Mouse (Mus musculus) mature B cell (primary cell): ENCODE data around the gene Fars2.
"Not testable (repeated sequence)": the region's sequence is repeated elsewhere in the genome, so short reads cannot be mapped to it uniquely, and the experiment has no call there.

Experiments used
- in situ Hi-C: fragments of 300-500 bp; cut with MboI; formaldehyde crosslinking; loops from 2 replicates; pipeline ENCODE4 v1.14.3; 2019

Gene Fars2

GRCm38 (mm10) chr13:36140247-36141016, 23.2 kb downstream of the Fars2 start:
- in situ Hi-C loops, result no loop called here

- in situ Hi-C loops, result no loop called here
Measured at GRCm38 (mm10) chr13:36145601-36146000, 28.4 kb downstream of the Fars2 start.

GRCm38 (mm10) chr13:36149175-36149939, 32.1 kb downstream of the Fars2 start:
- in situ Hi-C loops, result no loop called here

- in situ Hi-C loops, result no loop called here
Measured at GRCm38 (mm10) chr13:36150272-36150671, 33.1 kb downstream of the Fars2 start.

GRCm38 (mm10) chr13:36152728-36153498, 35.7 kb downstream of the Fars2 start:
- in situ Hi-C loops, result no loop called here

- in situ Hi-C loops, result no loop called here
Measured at GRCm38 (mm10) chr13:36156340-36156931, 39.2 kb downstream of the Fars2 start.

DNA sequence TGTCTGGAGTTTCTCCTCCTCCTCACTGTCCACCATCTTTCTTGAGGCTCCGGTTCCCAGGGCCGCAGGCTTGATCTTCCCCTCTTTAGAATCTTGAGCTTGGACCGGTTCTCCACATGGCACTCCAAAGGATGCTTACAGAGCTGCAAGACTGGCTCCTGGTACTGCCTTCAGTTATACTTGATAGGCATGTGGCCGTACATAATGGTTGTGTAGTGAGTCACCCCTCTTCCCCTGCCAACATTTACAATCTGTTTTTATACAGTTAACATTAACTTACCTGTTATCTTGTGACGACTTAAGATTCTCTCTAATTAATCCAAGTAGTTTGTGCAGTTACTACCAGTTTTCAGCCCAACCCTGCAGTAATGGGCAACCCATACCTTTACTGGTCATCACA, 46.2 kb downstream of the Fars2 start:
- in situ Hi-C loops, result no loop called here

GRCm38 (mm10) chr13:36163898-36164297, 46.7 kb downstream of the Fars2 start:
- in situ Hi-C loops, result no loop called here

DNA sequence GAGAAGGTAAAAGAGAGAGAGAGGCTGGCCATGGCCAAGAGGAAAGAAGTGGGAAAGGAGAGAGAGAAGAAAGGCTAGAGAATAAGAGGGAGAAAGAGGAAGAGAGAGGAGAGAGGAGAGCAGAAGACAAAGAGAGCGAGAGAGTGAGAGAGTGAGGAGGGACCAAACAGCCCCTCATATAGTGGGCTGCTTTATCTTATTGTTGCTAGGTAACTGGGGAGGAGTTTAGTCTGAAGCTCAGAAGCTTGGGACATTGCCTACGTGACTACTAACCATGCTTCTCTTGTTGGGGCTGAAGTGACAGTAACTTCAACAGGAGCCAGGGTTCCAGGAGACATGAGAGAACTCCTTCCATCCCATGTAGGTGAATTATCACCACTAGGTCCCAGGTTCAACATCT, 55.8 kb downstream of the Fars2 start:
- in situ Hi-C loops, result not testable (repeated sequence)

GRCm38 (mm10) chr13:36174101-36174500, 56.9 kb downstream of the Fars2 start:
- in situ Hi-C loops, result no loop called here

DNA sequence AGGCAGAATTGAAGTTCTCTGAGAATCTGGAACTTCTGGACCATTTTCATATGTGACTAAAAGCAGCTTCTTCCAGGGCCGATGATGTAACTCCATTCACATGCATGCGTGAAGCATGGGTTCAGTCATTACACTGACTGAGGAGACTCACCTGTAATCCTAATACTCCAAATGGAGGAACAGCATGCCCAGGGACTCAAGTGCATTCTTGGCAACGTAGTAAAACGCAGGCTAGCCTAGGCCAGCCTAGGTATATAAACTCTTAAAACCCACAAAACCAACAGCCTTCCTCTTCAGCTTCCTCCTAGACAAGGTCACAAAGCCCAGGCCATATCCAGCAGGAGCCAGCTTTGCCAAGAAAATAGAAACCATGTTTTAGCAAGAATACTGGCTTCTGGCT, 57.6 kb downstream of the Fars2 start:
- in situ Hi-C loops, result no loop called here

- in situ Hi-C loops, result no loop called here
Measured at GRCm38 (mm10) chr13:36181231-36181630, 64.0 kb downstream of the Fars2 start.

DNA sequence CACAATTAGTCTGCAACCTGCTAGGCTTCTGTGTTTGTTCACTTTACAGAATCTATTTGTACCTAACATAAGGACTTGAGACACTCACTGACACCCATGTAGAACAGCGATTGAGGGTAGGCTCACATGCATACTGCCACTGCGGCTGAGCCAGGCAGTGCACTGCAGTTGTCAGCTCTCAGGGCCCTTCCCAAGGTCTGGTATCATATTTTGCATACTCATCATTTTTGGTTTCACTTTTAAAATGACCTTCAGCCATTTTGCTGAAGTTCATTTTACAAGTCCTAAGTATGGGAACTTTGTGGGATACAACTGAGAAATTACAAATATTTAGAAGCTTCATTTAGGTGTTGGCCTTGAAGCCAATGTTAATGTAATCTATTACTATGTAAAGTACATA, 73.4 kb downstream of the Fars2 start:
- in situ Hi-C loops, result no loop called here

- in situ Hi-C loops, result no loop called here
Measured at GRCm38 (mm10) chr13:36193484-36194113, 76.4 kb downstream of the Fars2 start.

DNA sequence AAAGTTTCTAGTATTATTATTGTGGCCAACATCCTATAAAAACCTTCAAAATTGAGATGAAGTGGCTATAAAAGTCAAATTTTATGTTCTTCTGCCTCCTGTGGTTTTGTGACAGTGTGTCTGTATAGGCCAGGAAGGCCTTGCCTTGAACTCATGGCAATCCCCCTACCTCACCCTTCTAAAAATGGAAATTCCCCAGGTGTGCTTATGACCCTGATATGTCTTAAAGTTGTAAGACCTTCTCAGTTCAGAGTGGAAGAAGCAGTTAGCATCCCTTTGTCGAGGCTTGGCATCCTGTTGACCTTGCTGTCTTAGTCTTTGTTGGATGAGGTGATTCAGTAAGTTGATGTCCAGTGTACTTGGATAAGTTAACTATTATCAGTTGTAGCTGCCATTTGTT, 82.1 kb downstream of the Fars2 start:
- in situ Hi-C loops, result no loop called here

- in situ Hi-C loops, result no loop called here
Measured at GRCm38 (mm10) chr13:36200453-36200852, 83.2 kb downstream of the Fars2 start.

GRCm38 (mm10) chr13:36202496-36202895, 85.3 kb downstream of the Fars2 start:
- in situ Hi-C loops, result no loop called here

DNA sequence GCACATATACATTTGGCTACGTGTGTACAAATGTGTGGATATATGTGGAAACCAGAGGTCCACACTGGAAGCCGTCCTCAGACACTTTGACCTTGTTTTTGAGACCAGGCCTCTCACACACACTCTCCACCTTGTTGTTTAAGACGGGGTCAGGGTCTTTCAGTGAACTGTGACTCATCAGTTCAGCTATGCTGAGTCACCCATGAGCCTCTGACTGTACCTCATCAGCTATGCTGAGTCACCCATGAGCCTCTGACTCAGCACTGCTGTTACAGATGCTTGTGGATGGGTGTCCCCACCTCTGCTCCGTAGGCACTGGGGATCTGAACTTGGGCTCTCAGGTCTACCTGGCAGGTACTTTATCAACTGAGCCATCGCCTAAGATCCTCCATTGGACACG, 85.8 kb downstream of the Fars2 start:
- in situ Hi-C loops, result no loop called here

DNA sequence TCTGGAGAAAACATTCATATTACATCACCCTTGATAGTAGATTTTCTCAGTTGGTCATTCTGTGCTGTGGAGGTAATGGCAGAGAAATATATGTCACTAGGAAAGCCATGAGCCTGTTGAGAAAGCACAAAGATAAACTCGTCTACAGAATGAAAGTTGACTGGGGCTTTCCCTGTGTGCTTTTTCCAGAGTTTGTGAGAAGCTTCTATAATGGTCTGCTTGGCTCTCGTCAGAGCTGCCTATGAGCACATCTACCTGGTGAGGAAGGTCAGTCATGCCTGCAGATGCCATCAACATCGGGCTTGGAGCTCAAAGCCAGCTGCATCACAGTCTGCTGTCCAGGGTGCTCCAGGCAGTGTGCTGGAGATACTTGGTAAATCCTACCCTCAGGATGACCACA, 87.1 kb downstream of the Fars2 start:
- in situ Hi-C loops, result no loop called here

DNA sequence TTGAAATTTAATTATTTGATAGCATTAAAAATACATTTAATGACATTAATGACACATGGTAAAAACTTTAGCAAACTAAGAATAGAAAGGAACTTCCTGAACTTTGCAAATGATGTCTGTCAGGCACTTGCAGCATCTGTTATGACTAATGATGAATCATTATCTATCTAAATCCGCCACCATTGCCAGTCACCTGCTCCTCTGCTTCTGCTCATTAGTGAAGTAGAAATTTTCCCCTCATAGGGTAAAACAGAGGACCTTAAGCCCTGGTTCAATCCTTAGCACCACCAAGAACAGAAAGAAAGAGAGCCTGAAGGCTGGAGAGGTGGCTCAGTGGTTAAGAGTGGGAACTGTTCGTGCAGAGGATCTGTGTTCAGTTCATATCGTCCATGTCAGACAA, 93.8 kb downstream of the Fars2 start:
- in situ Hi-C loops, result no loop called here

DNA sequence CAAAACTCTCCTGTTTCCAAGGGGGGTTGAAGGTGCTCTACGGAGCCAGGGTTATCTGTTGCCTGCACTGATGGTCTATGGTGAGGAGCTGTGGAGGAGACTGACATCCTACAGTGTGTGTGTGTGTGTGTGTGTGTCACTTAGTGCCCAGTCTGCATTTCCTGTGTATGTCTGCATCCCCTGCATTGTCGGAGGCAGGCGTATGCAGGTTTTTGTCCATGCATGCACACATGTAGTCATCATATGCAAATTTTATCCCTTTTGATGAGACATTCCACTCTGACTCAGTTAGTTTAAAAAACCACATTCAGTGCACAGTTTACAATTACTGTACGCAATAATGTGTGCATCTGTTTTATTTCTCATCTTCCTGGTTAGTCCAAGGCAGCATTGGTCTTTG, 96.8 kb downstream of the Fars2 start:
- in situ Hi-C loops, result no loop called here

GRCm38 (mm10) chr13:36216005-36216404, 98.8 kb downstream of the Fars2 start:
- in situ Hi-C loops, result no loop called here
